Mouse (Mus musculus) activated CD4-positive, CD25-positive, alpha-beta regulatory T cell, adult 4 months (primary cell): ENCODE data around the gene Adgrf3. TPM values are rescaled to one million over a fixed set of nuclear protein-coding genes. Genes with fewer than 3 reads are reported as not detected.

Experiments used
- ATAC-seq: one replicate; pipeline ENCODE4 v1.8.0; 2017
- polyA plus RNA-seq, 2 experiments: library from polyadenylated mRNA; unstranded; fragments of 100-300 nt; shearing (Covaris generic); gene quantifications; one replicate each; pipeline ENCODE4 v1.2.1; 2017

Gene Adgrf3
- polyA plus RNA-seq, 2 experiments from 2014 or later = not detected

DNA sequence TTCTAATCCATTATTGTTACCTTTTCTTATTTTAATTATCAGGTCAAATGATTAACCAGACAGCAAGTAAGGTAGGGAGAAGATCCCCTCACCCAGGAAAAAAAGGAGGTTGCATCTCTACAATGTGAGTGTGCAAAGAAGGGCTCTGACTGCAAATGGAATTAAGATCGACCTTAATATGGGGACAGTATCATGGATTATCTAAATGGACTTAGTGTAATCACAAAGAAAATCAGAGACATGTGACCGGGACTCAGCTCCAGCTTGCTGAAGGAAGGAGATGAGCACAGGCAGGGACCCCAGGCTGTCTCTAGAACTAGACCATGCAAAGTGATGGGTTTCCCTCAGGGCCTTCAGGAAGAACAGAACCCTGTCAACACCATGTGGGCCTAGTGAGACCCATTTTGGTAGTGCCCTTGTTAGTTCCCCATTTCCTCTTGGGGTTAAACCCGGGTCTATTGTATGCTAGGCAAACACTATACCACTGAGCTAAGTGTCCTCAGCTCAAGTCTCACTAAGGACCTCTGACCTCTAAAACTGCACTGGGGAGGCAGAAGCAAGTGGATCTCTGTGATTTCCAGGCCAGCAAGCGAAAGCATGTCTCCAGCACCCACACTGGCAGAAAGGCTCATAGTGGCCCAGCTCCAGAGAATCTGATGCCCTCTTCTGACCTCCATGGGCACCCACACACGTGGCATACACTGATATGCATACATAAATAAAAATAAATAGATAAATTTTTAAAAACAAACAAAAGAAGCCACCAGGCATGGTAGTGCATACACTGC is 57.2 kb downstream of the Adgrf3 start:
- no peak for ATAC-seq

DNA sequence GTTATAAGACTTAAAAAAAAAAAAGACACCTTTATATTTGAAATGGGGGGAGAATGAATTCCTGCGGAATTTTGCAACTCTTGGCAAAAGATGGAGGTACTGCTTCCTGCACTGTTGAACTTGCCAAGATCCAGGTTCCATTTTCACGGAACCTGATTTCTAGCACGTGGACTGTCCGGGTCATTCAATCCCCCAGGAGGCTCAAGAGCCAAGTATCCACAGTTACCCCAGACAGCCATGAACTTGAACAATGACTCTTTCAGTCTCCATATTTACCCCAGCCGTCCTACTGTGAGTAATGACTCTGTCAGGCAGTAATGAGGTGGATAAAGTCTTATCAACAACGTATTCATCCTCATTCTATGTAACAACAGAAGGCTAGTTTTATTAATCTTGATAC is 59.0 kb downstream of the Adgrf3 start:
- no peak for ATAC-seq

Other genes starting within 250 kb of the Adgrf3 start
- under 1 TPM in 1 of 2 experiments, not detected in 1; 0.38 TPM for gene Il6, start 192.6 kb downstream of the Adgrf3 start, polyA plus RNA-seq
- 100 to 1,000 TPM; 112 to 171 TPM for gene Tyms, start 132.1 kb downstream of the Adgrf3 start, polyA plus RNA-seq
- gene Garem2, start 100.6 kb downstream of the Adgrf3 start, polyA plus RNA-seq = not detected
- not detected for gene 3110082J24Rik, start 99.6 kb downstream of the Adgrf3 start, polyA plus RNA-seq
- 10 to 100 TPM; 68.8 to 80.0 TPM for gene Hadha, start 50.6 kb downstream of the Adgrf3 start, polyA plus RNA-seq
- gene Hadhb, start 50.5 kb downstream of the Adgrf3 start, polyA plus RNA-seq = 100 to 1,000 TPM; 111 to 127 TPM
- 10 to 100 TPM; 21.9 to 23.3 TPM for gene Selenoi, start 26.9 kb upstream of the Adgrf3 start, polyA plus RNA-seq
- 10 to 100 TPM in 1 of 2 experiments, 1 to 10 TPM in 1; 8.1 to 13.2 TPM for gene Drc1, start 75.7 kb upstream of the Adgrf3 start, polyA plus RNA-seq